Mouse (Mus musculus): ENCODE measurements around the gene Gpatch2. TPM values are rescaled to one million over a fixed set of nuclear protein-coding genes. Genes with fewer than 3 reads are reported as not detected.
A peak's percentile ranks its signal among the peaks of the same experiment; 100 is the strongest.

The Gpatch2 gene
- polyA plus RNA-seq, 1 experiment from 2014 or later: 29.0 TPM

DNA sequence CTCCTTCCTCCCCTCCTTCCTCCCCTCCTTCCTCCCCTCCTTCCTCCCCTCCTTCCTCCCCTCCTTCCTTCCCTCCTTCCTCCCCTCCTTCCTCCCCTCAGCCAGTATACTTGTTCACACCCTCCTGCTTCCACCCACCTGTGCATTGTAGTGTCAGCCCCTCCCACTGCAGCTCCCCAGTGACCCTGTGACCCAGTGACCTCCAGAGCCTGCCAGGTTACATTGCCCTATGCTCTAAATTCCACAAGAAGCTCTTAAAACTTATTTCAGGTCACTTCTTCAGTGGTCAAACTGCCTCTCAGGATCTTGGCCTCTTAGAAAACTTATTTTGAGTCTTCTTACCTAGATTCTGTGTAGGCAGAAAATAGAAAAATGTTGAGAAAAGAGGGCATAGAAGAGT, 99.2 kb downstream of the Gpatch2 start:
- Histone ChIP-seq H3K4me3 (no peak overlapping the region), H3K9ac (no peak overlapping the region)

DNA sequence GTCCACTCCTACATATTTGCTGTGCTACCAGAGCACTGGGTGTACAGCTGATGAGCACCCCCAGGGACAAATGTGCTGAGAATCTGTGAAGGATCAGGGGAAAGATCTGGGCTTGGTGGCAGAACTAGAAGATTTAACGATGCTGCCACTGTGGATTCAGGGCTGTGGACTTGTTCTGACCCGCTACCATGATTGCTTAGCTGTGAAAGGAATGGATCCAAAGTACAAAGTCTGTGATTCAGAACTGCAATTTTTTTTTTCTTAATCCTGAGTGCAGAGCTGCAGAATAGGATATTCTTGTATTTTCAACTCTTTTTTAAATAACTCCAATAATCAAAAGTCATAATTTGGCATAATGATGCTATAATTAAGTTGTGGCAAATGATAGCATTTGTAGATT, 100.5 kb downstream of the Gpatch2 start:
- no peaks in the 10 kb centered on the region for H3K9me3 ChIP-seq (replicated peaks)
- no peak overlapping the region for H3K4me2 ChIP-seq (replicated peaks)
- no peaks in the 10 kb centered on the region for H3K36me3 ChIP-seq
- 89% methylated on average over 2 of the region's 2 CpGs for WGBS
- no peaks in the 10 kb centered on the region for H3K4me1 ChIP-seq
- H3K27me3 ChIP-seq: no peaks in the 10 kb centered on the region
- H3K27ac ChIP-seq: no peak overlapping the region
- no peak for ATAC-seq (ENCODE audit: low FRiP score)
- no peak overlapping the region for H3K4me3 ChIP-seq
- H3K9ac ChIP-seq: no peak overlapping the region

More for the DNA sequence above, 99.2 kb downstream of the Gpatch2 start:
- ATAC-seq (ENCODE audit: low FRiP score): no peak
- Histone ChIP-seq H3K4me1 (no peaks in the 10 kb centered on the region), H3K27me3 (no peaks in the 10 kb centered on the region), H3K9me3 (replicated peaks) (no peaks in the 10 kb centered on the region), H3K36me3 (no peaks in the 10 kb centered on the region), H3K27ac (no peak overlapping the region), H3K4me2 (replicated peaks) (no peak overlapping the region)

DNA sequence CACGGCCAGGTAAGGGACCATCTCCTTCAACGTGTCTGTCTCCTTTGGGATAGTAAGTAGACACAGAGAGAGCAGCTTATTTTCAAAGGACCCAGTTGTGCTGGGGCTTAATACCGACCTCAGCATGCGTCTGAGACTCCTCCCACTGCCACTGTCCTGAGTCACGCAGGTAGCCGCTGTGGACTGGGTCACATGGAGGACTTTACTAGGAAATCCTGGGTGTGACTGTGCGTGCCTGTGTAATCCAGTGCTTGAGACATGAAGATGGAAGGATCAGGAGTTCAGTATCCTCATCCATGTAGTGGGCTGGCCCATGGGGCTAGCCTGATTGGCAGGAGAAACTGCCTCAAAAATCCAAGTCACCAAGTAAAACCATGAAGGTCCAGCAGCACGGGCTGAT, 101.2 kb downstream of the Gpatch2 start:
- Histone ChIP-seq H3K4me2 (replicated peaks) (no peak overlapping the region), H3K27me3 (no peaks in the 10 kb centered on the region), H3K4me3 (no peak overlapping the region), H3K27ac (no peak overlapping the region), H3K9ac (no peak overlapping the region), H3K9me3 (replicated peaks) (no peaks in the 10 kb centered on the region), H3K36me3 (no peaks in the 10 kb centered on the region), H3K4me1 (no peaks in the 10 kb centered on the region)
- WGBS: 86% methylated on average over 8 of the region's 8 CpGs
- ATAC-seq (ENCODE audit: low FRiP score): no peak

DNA sequence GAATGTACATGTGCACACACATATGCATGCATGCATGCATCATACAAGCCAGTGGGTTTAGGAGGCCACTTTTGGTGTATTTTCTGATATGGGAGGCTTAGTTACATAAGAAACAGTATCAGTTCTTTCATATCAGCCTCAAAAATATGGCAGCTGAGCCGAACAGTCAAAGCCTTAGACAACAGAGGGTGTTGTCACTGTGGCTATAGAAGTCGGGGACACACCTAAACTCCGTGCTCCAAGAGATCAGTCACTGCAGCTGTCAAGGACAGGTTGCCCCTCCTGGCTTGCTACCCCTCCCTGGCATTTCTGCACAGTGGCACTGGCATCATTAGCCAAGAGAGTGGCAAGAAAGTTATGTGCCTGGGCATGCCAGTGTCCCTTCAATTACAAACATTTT, 106.5 kb downstream of the Gpatch2 start:
- no peaks in the 10 kb centered on the region for H3K36me3 ChIP-seq
- no peak overlapping the region for H3K9ac ChIP-seq
- H3K4me3 ChIP-seq: no peak overlapping the region
- H3K27ac ChIP-seq: no peak overlapping the region
- no peak for ATAC-seq (ENCODE audit: low FRiP score)
- no peaks in the 10 kb centered on the region for H3K9me3 ChIP-seq (replicated peaks)
- no peaks in the 10 kb centered on the region for H3K4me1 ChIP-seq
- WGBS: 83% methylated on average over 3 of the region's 3 CpGs
- H3K4me2 ChIP-seq (replicated peaks): no peak overlapping the region
- H3K27me3 ChIP-seq: no peaks in the 10 kb centered on the region

DNA sequence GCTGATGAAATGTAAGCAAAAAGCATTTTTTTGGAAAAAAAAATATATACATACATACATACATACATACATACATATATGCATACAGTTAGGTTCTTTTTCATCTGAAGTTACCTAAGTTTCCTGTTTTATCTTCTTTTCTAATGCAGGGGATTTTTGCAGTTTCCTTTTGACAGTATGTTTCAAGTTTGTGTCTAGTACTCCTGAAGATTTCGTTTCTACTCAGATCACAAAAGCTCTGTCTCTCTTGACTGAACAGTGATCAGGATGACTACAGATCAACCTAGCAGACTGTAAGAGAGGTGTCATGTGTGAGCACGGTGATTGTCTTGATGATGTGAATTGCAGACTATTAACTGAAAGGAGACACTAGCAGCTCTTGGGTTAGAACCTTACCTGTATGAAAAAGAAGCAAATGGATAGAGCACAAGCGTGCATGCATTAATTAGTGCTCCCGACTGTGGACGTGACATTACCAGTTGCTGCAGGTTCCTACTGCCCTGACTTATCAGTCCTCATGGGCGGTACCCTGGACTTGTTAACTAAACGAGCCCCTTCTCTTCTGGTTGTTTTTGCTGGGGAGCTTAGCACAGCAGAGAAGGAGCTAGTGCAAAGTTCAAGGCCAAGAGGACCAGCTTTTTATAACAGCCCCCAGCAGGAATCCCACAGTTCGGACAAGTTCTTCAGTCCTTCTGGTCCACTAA, 107.3 kb downstream of the Gpatch2 start:
- H3K4me2 ChIP-seq (replicated peaks): no peak overlapping the region
- no peaks in the 10 kb centered on the region for H3K4me1 ChIP-seq
- no peaks in the 10 kb centered on the region for H3K36me3 ChIP-seq
- H3K4me3 ChIP-seq: no peak overlapping the region
- H3K9ac ChIP-seq: no peak overlapping the region
- no peak for ATAC-seq (ENCODE audit: low FRiP score)
- no peaks in the 10 kb centered on the region for H3K27me3 ChIP-seq
- H3K9me3 ChIP-seq (replicated peaks): no peaks in the 10 kb centered on the region
- H3K27ac ChIP-seq: no peak overlapping the region
- 87% methylated on average over 8 of the region's 8 CpGs for WGBS

DNA sequence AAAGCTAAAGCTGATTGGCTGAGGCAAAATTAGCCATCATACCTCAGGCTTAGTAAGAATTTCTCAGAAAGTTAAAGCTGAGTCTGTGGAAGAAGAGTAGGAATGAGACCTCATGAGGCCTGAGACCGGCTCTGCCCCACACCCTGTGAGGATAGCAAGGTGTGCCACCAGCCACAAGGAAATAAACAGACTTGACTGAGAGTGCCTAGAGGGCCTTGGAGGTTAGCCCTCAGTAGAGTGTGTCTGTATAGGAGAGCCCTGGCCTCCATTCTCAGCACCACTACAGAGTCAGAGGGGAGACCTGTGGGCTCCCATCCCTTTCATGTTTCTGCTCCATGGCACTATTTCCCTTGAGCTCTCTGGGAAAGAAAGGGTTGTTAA, 107.9 kb downstream of the Gpatch2 start:
- no peak overlapping the region for H3K4me2 ChIP-seq (replicated peaks)
- no peaks in the 10 kb centered on the region for H3K9me3 ChIP-seq (replicated peaks)
- no peaks in the 10 kb centered on the region for H3K4me1 ChIP-seq
- H3K27me3 ChIP-seq: no peaks in the 10 kb centered on the region
- H3K9ac ChIP-seq: no peak overlapping the region
- no peaks in the 10 kb centered on the region for H3K36me3 ChIP-seq
- no peak overlapping the region for H3K27ac ChIP-seq
- H3K4me3 ChIP-seq: no peak overlapping the region
- no peak for ATAC-seq (ENCODE audit: low FRiP score)
- WGBS: 100% methylated on average over 1 of the region's 1 CpGs

DNA sequence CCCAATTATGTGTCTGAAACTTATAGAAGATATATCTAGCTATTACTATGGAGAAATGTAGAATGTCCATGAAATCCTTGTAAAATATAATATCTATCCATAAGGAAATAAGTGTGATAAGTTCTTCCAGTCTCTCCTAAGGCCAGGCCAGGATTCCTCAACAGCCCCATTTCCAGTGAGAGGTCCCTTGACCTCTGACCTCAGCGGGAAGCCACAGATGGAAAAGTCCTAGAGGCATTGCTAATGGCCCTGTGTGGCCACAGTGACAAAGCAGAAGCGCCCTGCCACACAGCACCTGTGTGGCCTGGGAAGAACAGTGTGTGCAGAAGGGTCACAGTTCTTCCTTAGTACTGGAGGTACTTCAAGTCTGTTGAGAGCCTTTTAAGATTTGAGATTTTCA, 127.2 kb downstream of the Gpatch2 start:
- H3K9ac ChIP-seq: no peak overlapping the region
- WGBS: 36% methylated on average over 2 of the region's 2 CpGs
- H3K27me3 ChIP-seq: no peaks in the 10 kb centered on the region
- no peak overlapping the region for H3K27ac ChIP-seq
- H3K4me2 ChIP-seq (replicated peaks): no peak overlapping the region
- ATAC-seq (ENCODE audit: low FRiP score): no peak
- H3K4me3 ChIP-seq: no peak overlapping the region
- H3K4me1 ChIP-seq: no peaks in the 10 kb centered on the region
- H3K9me3 ChIP-seq (replicated peaks): no peaks in the 10 kb centered on the region
- H3K36me3 ChIP-seq: peaks cover 4% of the 10 kb centered on the region; the same call in 1 of the 2 replicates

DNA sequence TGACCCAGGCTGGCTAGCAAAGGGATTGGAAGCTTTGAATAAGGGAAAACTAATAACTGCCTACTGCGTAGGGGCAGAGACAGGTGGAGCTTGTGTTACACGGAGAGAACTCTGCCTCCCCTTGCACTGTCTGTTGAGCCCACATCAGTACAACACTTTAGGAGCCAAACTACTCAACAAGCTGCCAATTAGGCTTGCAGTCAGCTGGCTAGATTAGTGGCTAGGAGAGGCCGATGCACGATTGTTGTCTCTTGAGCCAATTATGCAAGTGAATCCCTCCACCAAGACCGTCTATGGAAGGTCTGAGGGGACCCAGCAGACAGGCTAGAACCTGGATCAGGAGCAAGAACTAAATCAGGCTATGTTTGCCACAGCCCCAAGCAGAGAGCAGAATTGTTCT, 129.8 kb downstream of the Gpatch2 start:
- Histone ChIP-seq H3K9ac (no peak overlapping the region), H3K4me1 (no peaks in the 10 kb centered on the region), H3K4me3 (no peak overlapping the region), H3K27ac (no peak overlapping the region), H3K27me3 (no peaks in the 10 kb centered on the region), H3K36me3 (peaks cover 11% of the 10 kb centered on the region), H3K9me3 (replicated peaks) (no peaks in the 10 kb centered on the region), H3K4me2 (replicated peaks) (no peak overlapping the region)
- ATAC-seq (ENCODE audit: low FRiP score): no peak
- 86% methylated on average over 5 of the region's 5 CpGs for whole genome bisulfite sequencing

DNA sequence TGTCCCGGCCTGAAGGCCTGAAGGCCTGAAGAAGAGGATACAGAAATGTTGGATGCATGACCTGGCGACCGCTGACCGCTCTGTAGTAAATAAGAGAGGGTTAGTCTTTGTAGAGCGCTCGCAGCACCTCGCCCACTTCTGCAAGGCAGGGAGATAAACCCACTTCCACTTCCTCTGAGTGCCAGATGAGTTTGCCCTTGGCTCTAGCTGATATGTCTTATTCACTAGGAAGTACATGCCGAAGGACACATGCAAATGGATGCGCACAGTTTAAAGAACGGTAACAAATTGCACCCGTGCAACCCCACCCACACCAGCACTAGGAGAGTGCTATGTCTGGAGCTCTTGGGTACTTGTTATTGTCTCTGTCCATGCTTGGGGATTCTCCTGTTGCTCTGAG, 131.6 kb downstream of the Gpatch2 start:
- no peaks in the 10 kb centered on the region for H3K9me3 ChIP-seq (replicated peaks)
- no peaks in the 10 kb centered on the region for H3K4me1 ChIP-seq
- no peak overlapping the region for H3K4me2 ChIP-seq (replicated peaks)
- no peaks in the 10 kb centered on the region for H3K27me3 ChIP-seq
- 91% methylated on average over 11 of the region's 11 CpGs for WGBS
- no peak overlapping the region for H3K9ac ChIP-seq
- H3K36me3 ChIP-seq: peaks cover 11% of the 10 kb centered on the region
- H3K27ac ChIP-seq: no peak overlapping the region
- no peak for ATAC-seq (ENCODE audit: low FRiP score)
- no peak overlapping the region for H3K4me3 ChIP-seq

DNA sequence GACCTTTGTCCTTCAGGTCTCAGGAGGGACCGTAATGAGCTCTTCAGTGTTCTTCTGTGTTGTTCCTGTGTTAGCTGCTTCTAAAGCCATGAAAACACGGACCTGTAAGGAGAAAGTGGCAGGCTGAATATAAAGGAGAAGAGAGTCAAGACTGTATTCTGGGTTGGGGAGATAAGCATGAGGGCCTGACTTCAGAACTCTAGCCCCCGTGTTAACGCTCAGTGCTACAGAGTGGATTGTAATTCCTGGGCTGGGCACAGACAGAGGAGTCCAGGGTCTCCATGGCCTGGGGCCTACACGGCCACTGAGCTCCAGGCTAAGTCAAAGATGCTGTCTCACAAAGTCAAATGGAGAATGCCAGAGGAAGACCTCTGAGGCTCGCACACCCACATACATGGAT, 132.3 kb downstream of the Gpatch2 start:
- H3K36me3 ChIP-seq: peaks cover 11% of the 10 kb centered on the region
- H3K4me2 ChIP-seq (replicated peaks): no peak overlapping the region
- no peaks in the 10 kb centered on the region for H3K27me3 ChIP-seq
- no peak for ATAC-seq (ENCODE audit: low FRiP score)
- H3K9me3 ChIP-seq (replicated peaks): no peaks in the 10 kb centered on the region
- WGBS: 90% methylated on average over 6 of the region's 6 CpGs
- H3K4me3 ChIP-seq: no peak overlapping the region
- no peak overlapping the region for H3K27ac ChIP-seq
- H3K4me1 ChIP-seq: no peaks in the 10 kb centered on the region
- H3K9ac ChIP-seq: no peak overlapping the region

DNA sequence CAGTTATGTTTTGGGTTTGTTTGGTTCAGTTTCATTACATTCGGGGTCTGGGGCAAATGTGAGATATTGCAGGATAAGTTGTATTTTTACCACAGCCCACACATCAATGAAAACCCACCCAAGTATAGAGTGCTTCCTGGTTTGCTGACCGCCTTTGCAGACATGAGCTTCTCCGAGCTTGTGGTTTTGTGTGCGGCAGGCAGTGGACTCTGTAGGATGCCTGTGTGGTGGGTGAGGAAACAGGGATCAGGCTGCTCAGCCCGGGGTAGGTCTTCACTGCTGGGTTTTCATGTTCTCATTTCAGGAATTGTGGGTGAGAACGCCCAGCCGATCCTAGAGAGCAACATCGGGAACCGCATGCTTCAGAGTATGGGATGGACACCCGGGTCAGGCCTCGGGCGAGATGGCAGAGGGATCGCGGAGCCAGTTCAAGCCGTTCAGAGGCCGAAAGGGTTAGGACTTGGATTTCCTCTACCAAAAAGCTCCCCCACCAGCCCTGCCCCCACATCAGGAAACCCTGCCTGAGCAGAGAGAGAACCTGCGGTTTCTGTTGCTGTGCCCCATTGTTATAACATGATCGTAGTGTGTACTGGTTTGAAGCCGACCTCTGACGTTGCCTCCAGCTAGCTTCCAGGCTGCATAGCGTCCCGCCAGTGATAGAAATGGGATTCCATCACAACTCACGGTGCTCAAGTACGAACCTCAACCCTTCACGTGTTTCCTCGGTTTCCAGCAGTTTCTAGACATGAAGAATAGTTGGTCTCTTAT, 132.9 kb downstream of the Gpatch2 start:
- Histone ChIP-seq H3K27me3 (no peaks in the 10 kb centered on the region), H3K9me3 (replicated peaks) (no peaks in the 10 kb centered on the region), H3K36me3 (peaks cover 11% of the 10 kb centered on the region), H3K4me3 (no peak overlapping the region), H3K4me1 (no peaks in the 10 kb centered on the region), H3K27ac (no peak overlapping the region), H3K9ac (no peak overlapping the region), H3K4me2 (replicated peaks) (no peak overlapping the region)
- WGBS: 94% methylated on average over 26 of the region's 26 CpGs
- ATAC-seq (ENCODE audit: low FRiP score): no peak

DNA sequence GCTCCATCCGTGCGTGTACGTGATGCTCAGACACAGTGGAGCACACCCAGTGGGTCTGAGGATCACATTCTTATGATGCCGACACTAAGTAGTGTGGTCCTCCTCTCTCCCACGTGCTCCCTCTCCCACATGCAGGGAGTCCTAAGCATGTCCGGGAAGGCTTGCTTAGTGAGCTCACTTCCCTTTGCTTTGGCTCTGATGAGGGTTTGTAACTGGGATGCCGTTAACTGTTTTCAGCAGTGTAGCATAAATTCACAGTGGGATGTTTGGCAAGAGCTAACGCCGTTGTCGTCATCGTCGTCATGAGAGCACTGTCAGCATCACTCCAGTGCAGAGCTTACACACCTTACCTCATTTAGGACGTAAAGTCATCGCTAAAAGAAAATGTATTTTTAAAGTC, 133.6 kb downstream of the Gpatch2 start:
- H3K4me1 ChIP-seq: no peaks in the 10 kb centered on the region
- ATAC-seq (ENCODE audit: low FRiP score): no peak
- no peak overlapping the region for H3K4me2 ChIP-seq (replicated peaks)
- no peaks in the 10 kb centered on the region for H3K9me3 ChIP-seq (replicated peaks)
- no peak overlapping the region for H3K27ac ChIP-seq
- no peak overlapping the region for H3K4me3 ChIP-seq
- no peaks in the 10 kb centered on the region for H3K27me3 ChIP-seq
- 95% methylated on average over 14 of the region's 14 CpGs for WGBS
- H3K36me3 ChIP-seq: peaks cover 11% of the 10 kb centered on the region
- H3K9ac ChIP-seq: no peak overlapping the region

DNA sequence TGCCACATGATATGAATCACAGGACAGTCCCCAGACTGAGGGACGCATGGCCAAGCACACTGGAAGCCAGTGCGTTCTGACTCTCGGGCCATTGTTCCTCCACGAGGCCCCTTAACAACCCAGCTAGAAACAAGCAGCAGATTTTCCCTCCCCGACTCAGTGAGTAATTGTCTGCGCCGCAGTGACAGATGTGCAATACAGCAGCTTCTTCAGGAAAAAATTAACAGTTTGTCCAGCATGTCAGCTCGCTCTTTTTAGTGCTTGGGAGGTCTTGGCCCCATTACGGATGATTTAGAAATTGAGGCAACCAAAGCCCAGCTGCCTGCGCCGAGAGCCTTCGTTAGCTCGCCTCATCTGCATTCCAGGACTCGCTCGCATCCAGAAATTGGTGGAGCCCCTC, 140.9 kb downstream of the Gpatch2 start:
- H3K36me3 ChIP-seq: no peaks in the 10 kb centered on the region
- no peak overlapping the region for H3K4me2 ChIP-seq (replicated peaks)
- H3K4me1 ChIP-seq: peaks cover 6% of the 10 kb centered on the region; the same call in 1 of the 2 replicates
- no peak overlapping the region for H3K9ac ChIP-seq
- H3K9me3 ChIP-seq (replicated peaks): no peaks in the 10 kb centered on the region
- WGBS: 53% methylated on average over 15 of the region's 15 CpGs
- H3K27me3 ChIP-seq: no peaks in the 10 kb centered on the region
- no peak overlapping the region for H3K4me3 ChIP-seq
- peak; percentile 71 for ATAC-seq (ENCODE audit: low FRiP score)
- H3K27ac ChIP-seq: peak overlapping the region; percentile 49

Data from hindbrain, embryonic 12.5 days (tissue).